Mouse (Mus musculus) kidney, embryonic 14.5 days (tissue): ENCODE results near the gene Gpc4. TPM values are rescaled to one million over a fixed set of nuclear protein-coding genes. Genes with fewer than 3 reads are reported as not detected.
A peak's percentile ranks its signal among the peaks of the same experiment; 100 is the strongest.

Experiments used
- ATAC-seq: fragments of 200-750 bp; cut with Nextera tagmentation; 2 replicates; pipeline ENCODE4 v1.8.0; 2017; ENCODE audit warnings: moderate number of reproducible peaks, mild to moderate bottlenecking, moderate TSS enrichment, moderate library complexity; ENCODE audit not compliant: low FRiP score, low TSS enrichment
- H3K27ac ChIP-seq: fragments of 300-500 bp; sonication (generic); 2 replicates; pipeline ENCODE4 v1.5.1; 2014; ENCODE audit warnings: low read depth, mild to moderate bottlenecking, low read length, moderate library complexity, mixed read lengths
- H3K27me3 ChIP-seq: fragments of 300-500 bp; sonication (generic); 2 replicates; pipeline ENCODE4 v1.6.1; 2014; ENCODE audit warnings: mild to moderate bottlenecking, low read length; ENCODE audit not compliant: control insufficient read depth, insufficient read depth
- H3K36me3 ChIP-seq: fragments of 300-500 bp; sonication (generic); 2 replicates; pipeline ENCODE4 v1.6.1; 2014; ENCODE audit warnings: low read length, mixed read lengths; ENCODE audit not compliant: control insufficient read depth, insufficient read depth
- H3K4me1 ChIP-seq: fragments of 300-500 bp; sonication (generic); 2 replicates; pipeline ENCODE4 v1.6.1; 2014; ENCODE audit warnings: low read length, mixed read lengths; ENCODE audit not compliant: control insufficient read depth, insufficient read depth
- H3K4me2 ChIP-seq: fragments of 300-500 bp; sonication (generic); replicated peaks from 2 replicates; pipeline ENCODE4 v1.6.1; 2014; ENCODE audit warnings: low read depth, mild to moderate bottlenecking, low read length
- H3K4me3 ChIP-seq: fragments of 300-500 bp; sonication (generic); 2 replicates; pipeline ENCODE4 v1.5.1; 2014; ENCODE audit warnings: mild to moderate bottlenecking, low read length
- H3K9ac ChIP-seq: fragments of 300-500 bp; sonication (generic); 2 replicates; pipeline ENCODE4 v1.6.1; 2014; ENCODE audit warnings: low read depth, mild to moderate bottlenecking, low read length, moderate library complexity
- H3K9me3 ChIP-seq: fragments of 300-500 bp; sonication (generic); 2 replicates; pipeline ENCODE4 v1.6.1; 2016; ENCODE audit warnings: low read length; ENCODE audit not compliant: control insufficient read depth
- WGBS: fragments of 180-500 bp; shearing (Covaris S2); extraction: QIAGEN DNeasy Blood & Tissue Kit; methylation state at CpG from one replicate; pipeline ENCODE4 v1.1.7; 2014; 5-methylcytosine and 5-hydroxymethylcytosine counted together
- polyA plus RNA-seq: library from polyadenylated mRNA; unstranded; fragments of >200 nt; fragmentation: Nextera tagmentation; extraction: Ambion mirVana; gene quantifications from 2 replicates; pipeline ENCODE4 v1.2.1, GENCODE M21; 2014

The Gpc4 gene
- 16.9 and 38.0 TPM in 2 replicates for polyA plus RNA-seq

- Histone ChIP-seq H3K4me3 (peak within 1 kb of the TSS; percentile 46), H3K36me3 (no peaks in the 10 kb centered on the region), H3K27me3 (no peaks in the 10 kb centered on the region), H3K27ac (0 out of 2 replicates have a peak within 1 kb of the TSS, but pooled peaks have one; percentile 11), H3K4me1 (no peaks in the 10 kb centered on the region), H3K9ac (peak within 1 kb of the TSS; percentile 59), H3K9me3 (no peaks in the 10 kb centered on the region), H3K4me2 (peak within 1 kb of the TSS; percentile 59)
- peak; percentile 95 for ATAC-seq
- WGBS: 25% methylated on average over 55 of the region's 76 CpGs
These were observed at the start of gene Gpc4 for GRCm38 (mm10) chrX:52164738-52165554. Gene Gpc4 (minus strand): TSS chrX:52165252.

DNA sequence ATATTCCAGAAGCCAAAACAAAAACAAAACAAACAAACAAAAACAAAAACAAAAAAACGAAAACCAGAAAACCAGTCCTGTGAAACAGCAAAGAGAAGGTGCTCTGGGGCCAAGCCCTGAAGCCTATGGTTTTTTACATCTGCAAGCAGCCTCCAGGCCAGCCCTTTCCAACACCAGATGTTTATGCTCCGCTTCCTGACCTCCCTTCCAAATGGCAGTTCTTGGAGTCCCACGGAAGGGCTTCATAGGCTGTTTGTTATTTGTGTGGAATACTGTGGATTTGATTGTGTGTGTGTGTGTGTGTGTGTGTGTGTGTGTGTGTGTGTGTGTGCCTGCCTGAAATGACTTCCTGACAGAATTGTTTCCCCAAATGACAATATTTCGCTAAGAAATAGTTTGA lies 47.8 kb upstream of the Gpc4 start:
- no peaks in the 10 kb centered on the region for H3K4me1 ChIP-seq
- H3K36me3 ChIP-seq: no peaks in the 10 kb centered on the region
- H3K4me2 ChIP-seq: no peak overlapping the region
- WGBS: 62% methylated on average over 4 of the region's 4 CpGs
- no peaks in the 10 kb centered on the region for H3K9me3 ChIP-seq
- H3K27ac ChIP-seq: no peak overlapping the region
- H3K9ac ChIP-seq: no peak overlapping the region
- H3K4me3 ChIP-seq: no peak overlapping the region
- no peak for ATAC-seq
- no peaks in the 10 kb centered on the region for H3K27me3 ChIP-seq

- 32% methylated on average over 6 of the region's 6 CpGs for WGBS
- no peaks in the 10 kb centered on the region for H3K4me1 ChIP-seq
These were observed 34.8 kb upstream of the Gpc4 start for GRCm38 (mm10) chrX:52199836-52200235.

GRCm38 (mm10) chrX:52193311-52193968 lies 28.4 kb upstream of the Gpc4 start:
- Histone ChIP-seq H3K9me3 (no peaks in the 10 kb centered on the region), H3K9ac (no peak overlapping the region), H3K27me3 (no peaks in the 10 kb centered on the region), H3K4me2 (no peak overlapping the region; the same call in 1 of the 2 replicates), H3K4me3 (no peak overlapping the region), H3K27ac (no peak overlapping the region), H3K36me3 (no peaks in the 10 kb centered on the region), H3K4me1 (0 out of 2 replicates have a peak, but pooled peaks cover 3% of the 10 kb centered on the region)
- ATAC-seq: no peak
- WGBS: 34% methylated on average over 4 of the region's 4 CpGs

More at GRCm38 (mm10) chrX:52199836-52200235, 34.8 kb upstream of the Gpc4 start:
- Histone ChIP-seq H3K36me3 (no peaks in the 10 kb centered on the region), H3K27me3 (no peaks in the 10 kb centered on the region), H3K27ac (no peak overlapping the region), H3K9ac (no peak overlapping the region), H3K4me2 (no peak overlapping the region), H3K4me3 (no peak overlapping the region), H3K9me3 (no peaks in the 10 kb centered on the region)
- no peak for ATAC-seq

DNA sequence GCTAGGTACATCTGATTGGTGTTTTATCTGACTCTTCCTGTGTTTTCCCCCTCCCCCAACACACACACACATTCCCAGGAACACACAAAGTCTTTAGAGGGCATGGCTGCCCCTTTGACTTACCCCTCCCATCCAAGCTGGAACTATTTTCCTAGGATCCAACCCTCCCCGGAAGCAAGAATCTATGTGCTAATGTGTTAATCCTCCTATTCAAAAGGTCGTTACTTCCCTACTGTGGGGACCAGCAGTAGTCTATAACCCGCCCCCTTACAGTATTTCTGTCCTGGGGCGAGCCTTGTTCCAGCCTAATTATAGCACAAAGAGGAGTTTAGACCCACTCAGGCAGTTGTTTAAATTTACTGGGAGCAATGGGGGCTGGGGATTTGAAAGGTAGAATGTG lies 24.0 kb upstream of the Gpc4 start:
- WGBS: 36% methylated on average over 4 of the region's 4 CpGs
- H3K9ac ChIP-seq: no peak overlapping the region
- ATAC-seq: no peak
- no peak overlapping the region for H3K4me2 ChIP-seq
- H3K36me3 ChIP-seq: no peaks in the 10 kb centered on the region
- no peaks in the 10 kb centered on the region for H3K9me3 ChIP-seq
- H3K27me3 ChIP-seq: no peaks in the 10 kb centered on the region
- 0 out of 2 replicates have a peak, but pooled peaks cover 3% of the 10 kb centered on the region for H3K4me1 ChIP-seq
- H3K27ac ChIP-seq: no peak overlapping the region
- H3K4me3 ChIP-seq: no peak overlapping the region

DNA sequence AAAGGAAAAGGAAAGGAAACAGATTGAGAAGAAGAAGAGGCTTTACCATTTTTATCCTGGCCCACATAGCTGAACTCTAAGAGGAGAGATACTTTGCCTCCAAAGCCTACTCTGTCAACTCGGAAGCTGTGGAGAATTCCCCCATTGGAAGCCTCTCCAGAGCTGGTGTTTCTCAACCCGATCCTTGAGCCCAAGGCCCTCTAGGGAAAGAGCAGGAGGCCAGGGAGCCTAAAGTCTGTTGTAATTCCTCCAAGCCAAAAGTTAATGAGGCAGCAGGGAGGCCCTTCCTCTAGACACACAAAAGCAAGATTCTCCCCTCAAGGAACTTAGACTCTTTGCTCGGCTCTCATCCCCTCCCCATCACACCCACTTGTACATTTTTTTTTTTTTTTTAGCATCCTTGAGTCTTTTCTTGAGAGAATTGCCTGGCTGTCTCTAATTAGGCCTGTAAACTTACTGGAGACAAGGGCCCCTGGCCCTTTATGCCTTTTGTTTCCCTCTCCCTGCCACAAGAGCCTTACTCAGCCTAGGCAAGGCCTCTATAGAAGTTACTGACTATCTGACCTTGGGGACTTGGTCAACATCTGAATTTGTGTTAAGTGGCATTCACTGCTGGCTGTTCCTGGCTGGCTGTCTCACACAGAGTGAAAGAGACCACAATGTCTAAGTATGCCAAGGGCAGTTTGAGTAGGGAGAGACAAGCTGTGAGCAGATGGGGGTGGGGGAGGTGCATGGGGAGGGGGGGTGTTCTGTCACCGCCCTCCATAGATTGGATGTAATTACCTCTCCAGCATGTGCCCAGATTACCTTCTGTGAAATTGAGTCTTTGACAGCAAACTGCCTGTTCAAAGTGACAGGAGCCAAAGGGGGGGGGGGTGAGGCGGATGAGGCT lies 18.7 kb upstream of the Gpc4 start:
- H3K36me3 ChIP-seq: no peaks in the 10 kb centered on the region
- H3K4me1 ChIP-seq: no peaks in the 10 kb centered on the region
- H3K9me3 ChIP-seq: no peaks in the 10 kb centered on the region
- H3K27ac ChIP-seq: no peak overlapping the region
- WGBS: 53% methylated on average over 5 of the region's 5 CpGs
- no peak overlapping the region for H3K9ac ChIP-seq
- H3K4me2 ChIP-seq: no peak overlapping the region
- no peak for ATAC-seq
- no peak overlapping the region for H3K4me3 ChIP-seq
- no peaks in the 10 kb centered on the region for H3K27me3 ChIP-seq

DNA sequence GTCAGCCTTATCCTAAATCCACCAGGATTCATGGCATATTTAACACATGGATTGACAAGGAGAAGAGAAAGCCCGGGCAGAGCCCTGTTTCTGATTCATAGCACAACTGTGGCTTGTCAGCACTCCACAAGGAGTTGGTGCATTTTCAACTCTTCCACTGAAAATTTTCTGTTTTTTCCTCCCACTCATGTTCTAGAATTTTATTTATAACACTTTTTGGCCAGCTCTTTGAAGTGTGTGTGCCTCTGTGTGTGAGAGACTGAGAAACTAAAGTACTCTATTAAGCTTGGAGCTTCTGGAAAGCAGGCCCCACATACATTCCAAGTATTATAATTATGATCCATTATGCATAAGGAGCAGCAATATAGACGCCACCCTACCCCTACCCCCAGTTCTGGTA lies 16.3 kb upstream of the Gpc4 start:
- no peak overlapping the region for H3K4me3 ChIP-seq
- no peak overlapping the region for H3K27ac ChIP-seq
- no peaks in the 10 kb centered on the region for H3K36me3 ChIP-seq
- H3K27me3 ChIP-seq: no peaks in the 10 kb centered on the region
- no peaks in the 10 kb centered on the region for H3K4me1 ChIP-seq
- H3K9me3 ChIP-seq: no peaks in the 10 kb centered on the region
- no peak overlapping the region for H3K4me2 ChIP-seq
- no peak overlapping the region for H3K9ac ChIP-seq
- WGBS: 56% methylated on average over 2 of the region's 2 CpGs
- ATAC-seq: no peak

- H3K4me1 ChIP-seq: no peaks in the 10 kb centered on the region
- ATAC-seq: no peak
- 87% methylated on average over 4 of the region's 4 CpGs for WGBS
- no peaks in the 10 kb centered on the region for H3K27me3 ChIP-seq
- H3K9ac ChIP-seq: no peak overlapping the region
- no peak overlapping the region for H3K4me2 ChIP-seq
- no peak overlapping the region for H3K4me3 ChIP-seq
- H3K36me3 ChIP-seq: no peaks in the 10 kb centered on the region
- H3K9me3 ChIP-seq: no peaks in the 10 kb centered on the region
- no peak overlapping the region for H3K27ac ChIP-seq
These were observed 12.0 kb upstream of the Gpc4 start for GRCm38 (mm10) chrX:52177067-52177466.
